Mouse (Mus musculus) ES-E14 (cell line): ENCODE results near the gene Aplp1.

Experiments
- CHD2 ChIP-seq: IDR thresholded peaks from 2 replicates; pipeline ENCODE4 v1.6.1; 2014; ENCODE audit warnings: mild to moderate bottlenecking, low read depth, low read length, inconsistent platforms
- HCFC1 ChIP-seq: IDR thresholded peaks from 2 replicates; pipeline ENCODE4 v1.6.1; 2012; ENCODE audit warnings: low read length, inconsistent platforms, borderline replicate concordance; ENCODE audit not compliant: insufficient read depth
- MAFK ChIP-seq: IDR thresholded peaks from 2 replicates; pipeline ENCODE4 v1.6.1; 2014; ENCODE audit warnings: mild to moderate bottlenecking, low read depth, low read length, inconsistent platforms; ENCODE audit not compliant: insufficient read depth
- ZC3H11A ChIP-seq: IDR thresholded peaks from 2 replicates; pipeline ENCODE4 v1.6.1; 2012; ENCODE audit warnings: low read depth, mild to moderate bottlenecking, inconsistent platforms, low read length, borderline replicate concordance
- ZNF384 ChIP-seq: IDR thresholded peaks from 2 replicates; pipeline ENCODE4 v1.6.1; 2012; ENCODE audit warnings: low read depth, low read length, inconsistent platforms

GRCm38 (mm10) chr7:30463996-30464395 is 18.7 kb upstream of the Aplp1 start:
- TF ChIP-seq HCFC1 (no peak), CHD2 (no peak), ZC3H11A (no peak), MAFK (no peak), ZNF384 (no peak)
